Mouse (Mus musculus): Measurements from ENCODE around the gene Btbd3.

DNA sequence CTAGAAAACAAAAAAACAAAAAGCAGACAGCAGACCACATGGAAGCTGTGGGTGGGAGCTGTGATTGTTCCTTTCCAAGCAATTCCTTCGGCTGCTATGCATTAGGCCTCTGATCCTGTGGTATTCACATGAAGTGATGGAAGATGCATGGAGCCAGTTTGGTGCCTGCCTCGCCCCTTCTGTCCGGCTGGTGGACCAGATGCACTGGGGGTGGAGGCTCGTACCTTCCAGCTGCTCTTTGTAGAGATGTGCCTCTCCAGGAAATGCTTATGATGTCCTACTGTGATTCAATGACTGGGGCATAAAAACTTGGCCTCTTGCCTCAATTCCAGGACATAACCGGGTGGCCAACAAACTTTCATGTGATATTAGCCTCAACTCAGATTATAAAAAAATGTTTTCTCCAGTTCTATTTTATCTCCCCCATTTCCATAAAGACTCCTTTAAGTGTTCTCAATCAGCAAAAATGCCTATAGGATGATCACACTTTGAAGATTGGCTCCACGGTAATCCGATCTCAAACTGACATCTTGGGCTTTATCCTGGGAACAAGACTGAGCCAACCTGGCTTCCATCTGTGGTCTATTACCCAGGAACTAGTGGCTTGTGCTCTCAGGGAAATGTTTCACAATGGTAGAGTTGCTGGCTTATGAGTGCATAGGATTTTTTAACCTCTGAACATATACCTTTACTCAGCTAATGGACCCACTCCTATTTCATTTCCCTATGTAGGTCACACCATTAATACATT is 331.6 kb downstream of the Btbd3 start:
- TF ChIP-seq POLR2A (IDR thresholded peaks at IDR 0.05; ENCODE audit: low read depth, low read length) (no peak), CTCF (IDR thresholded peaks at IDR 0.05; ENCODE audit: extremely low read depth, insufficient read length, insufficient replicate concordance, low read depth, low read length) (no peak)

All from small intestine, adult 2 months (tissue).